Mouse (Mus musculus) testis, postnatal 14 days (tissue): ENCODE measurements around the gene Prdm16.

ENCODE experiments used
- DNase-seq: peaks from one replicate; pipeline ENCODE4 v3.0.0; 2021; ENCODE audit warnings: low spot score

Prdm16 gene

DNA sequence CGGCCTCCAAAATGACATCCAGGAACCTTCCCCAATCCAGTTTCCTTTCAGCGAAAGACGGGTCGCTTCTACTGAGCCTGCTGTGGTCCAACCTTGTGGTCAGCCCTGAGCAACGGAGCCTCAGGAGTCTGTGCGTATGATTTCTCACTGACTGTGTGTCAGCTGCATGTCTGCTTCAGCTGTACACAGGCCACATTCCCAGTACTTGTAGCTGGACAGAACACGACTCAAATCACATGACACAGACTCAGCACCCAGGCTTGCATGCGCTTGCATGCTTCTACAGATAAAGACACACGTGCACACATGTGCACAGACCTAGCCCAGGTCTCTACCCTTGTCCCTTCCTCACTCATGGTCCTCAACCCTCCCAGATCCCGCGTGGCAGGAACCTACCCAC lies 79.5 kb downstream of the Prdm16 start:
- no peak for DNase-seq

DNA sequence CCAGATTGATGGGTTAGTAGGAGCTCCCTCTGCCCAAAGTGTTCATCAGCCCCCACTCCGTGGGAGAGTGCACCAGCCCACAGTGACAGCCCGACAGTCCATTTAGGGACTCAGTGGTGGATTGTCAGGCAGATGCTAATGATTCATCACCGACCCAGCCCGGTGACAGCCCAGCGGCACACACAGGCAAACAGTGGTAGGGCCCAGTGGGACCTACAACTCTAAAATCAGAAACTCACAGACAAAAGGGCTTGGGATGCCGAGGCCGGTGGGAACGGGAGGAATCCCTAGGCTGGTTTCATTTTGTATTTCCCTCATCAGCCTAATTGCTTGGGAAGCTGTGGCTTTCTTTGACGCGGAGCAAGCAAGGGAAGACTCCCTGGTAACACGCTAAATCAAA lies 80.3 kb downstream of the Prdm16 start:
- DNase-seq, result no peak

DNA sequence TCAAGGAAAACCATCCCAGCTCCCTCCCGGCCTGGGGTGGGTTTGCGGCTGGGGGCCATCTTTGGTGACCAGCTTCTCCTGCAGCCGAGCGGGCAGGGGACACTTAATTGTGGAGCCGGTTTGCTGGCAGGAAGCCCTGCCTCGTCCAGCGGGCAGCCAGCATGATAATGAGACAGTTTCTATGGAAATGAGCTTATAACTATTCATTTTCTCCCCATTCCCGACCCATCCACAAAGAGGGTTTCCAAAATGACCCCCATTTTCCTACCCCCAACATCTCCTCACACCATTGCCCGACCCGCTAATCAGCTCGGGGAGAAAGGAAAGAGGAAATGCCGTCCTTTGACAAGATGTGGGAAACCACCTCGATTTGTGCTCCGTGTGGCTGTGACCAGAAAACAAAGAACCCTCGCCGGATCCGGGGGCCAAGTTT lies 86.7 kb downstream of the Prdm16 start:
- no peak for DNase-seq

DNA sequence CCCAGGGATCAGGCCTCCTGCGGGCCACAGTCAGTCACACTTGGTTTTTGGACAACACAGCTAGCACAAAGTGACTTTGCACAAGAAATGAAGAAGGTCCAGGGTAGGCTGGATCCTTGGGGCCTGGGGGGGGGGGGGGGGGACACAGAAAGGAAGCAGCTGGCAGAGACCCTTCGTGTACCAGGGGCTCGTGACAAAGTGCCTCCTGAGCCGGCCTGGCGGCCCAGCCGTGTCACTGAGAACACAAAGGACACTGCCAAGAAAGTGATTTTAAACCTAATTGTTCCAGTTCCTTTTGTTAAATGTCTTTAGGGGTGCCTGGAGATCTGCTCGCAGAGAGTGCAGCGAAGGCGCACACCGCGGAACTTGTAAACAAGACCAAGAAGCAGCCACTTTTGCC lies 87.2 kb downstream of the Prdm16 start:
- no peak for DNase-seq

DNA sequence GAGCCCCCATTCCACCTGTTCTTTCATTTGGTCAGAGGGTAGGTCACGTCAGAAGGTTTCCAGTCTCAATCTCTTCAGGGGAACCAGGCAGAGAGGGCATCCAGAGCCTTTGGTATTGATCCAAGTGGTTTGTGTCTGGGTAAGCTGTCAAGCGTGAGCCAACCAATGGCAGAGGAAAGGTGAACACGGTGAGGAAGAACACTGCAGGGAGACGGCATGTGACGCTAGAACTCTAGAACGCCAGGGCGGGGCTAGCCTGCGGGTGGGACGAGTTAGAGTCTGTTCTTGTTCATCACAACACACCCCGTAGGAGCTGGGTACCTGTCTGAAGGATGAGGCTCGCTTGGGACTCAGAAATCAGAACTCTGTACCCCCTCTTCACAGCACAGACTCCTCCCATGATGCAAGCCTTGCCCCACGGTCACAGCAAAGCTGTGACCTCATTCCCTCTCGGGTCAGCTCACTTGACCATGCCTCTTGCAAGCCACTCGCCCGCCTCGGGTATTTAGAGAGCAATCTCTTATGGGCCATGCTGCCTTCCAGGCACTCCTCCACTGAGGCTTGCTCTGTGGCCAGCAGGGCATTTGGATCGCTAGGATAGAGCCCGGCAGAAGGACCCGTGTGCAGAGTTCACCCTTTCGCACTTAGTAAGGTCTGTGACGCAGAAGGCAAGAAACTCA lies 89.4 kb downstream of the Prdm16 start:
- no peak for DNase-seq

DNA sequence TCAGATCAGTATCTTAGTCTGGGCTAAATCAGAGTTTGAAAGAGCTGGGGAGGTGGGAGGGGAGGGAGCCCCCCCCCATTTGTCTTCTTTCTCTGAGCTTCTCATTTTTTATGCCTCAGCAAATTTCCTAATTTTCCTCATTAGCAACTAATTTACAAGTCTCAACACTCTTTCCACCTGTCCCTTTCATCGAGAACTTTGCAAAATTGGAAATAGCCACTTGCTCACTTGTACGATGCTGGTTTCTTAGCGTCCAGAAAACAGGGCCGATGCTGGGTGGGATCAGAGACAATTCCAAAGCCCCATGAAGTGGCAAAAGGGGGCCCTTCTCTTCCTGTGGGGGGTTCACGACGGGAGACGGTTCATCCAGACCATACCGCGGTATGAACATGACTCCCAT lies 91.4 kb downstream of the Prdm16 start:
- DNase-seq, result no peak

DNA sequence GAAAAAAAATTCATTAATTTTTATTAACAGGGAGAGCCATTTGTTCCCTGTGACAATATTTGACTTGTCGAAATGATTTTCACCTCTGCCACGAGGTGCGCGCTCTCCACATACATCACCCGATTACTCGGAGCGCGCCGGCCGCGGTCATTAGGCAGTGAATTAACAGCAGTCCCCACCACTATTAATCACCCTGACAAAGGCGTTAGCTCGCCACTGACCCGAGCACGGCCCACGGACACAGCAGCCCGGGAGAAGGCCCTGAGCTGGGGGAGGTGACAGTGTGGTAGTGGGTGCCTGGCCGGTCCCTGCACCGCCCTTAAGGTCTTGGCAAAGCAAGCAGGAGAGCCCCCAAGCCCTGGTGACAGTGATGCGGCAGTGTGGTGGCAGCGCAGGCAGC lies 92.8 kb downstream of the Prdm16 start:
- no peak for DNase-seq

DNA sequence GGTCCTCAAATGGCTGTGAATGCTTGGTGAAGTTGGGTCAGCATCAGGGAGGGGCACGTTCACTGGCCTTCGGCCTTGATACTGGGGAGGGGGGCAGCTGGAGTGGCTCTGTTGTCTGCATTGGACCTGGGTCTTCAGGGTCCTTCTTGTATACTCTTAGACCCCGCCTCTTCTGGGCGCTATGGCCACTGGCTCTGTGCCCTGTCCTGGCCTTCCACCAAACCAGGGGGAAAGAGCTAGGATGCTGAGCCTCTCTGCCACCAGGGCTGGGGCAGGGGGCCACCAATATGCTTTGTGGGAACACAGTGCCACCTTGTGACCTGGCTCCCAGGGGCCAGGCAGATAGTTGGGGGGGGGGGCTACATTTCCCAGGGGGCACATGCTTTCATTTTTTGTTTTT lies 93.5 kb downstream of the Prdm16 start:
- DNase-seq, result no peak

DNA sequence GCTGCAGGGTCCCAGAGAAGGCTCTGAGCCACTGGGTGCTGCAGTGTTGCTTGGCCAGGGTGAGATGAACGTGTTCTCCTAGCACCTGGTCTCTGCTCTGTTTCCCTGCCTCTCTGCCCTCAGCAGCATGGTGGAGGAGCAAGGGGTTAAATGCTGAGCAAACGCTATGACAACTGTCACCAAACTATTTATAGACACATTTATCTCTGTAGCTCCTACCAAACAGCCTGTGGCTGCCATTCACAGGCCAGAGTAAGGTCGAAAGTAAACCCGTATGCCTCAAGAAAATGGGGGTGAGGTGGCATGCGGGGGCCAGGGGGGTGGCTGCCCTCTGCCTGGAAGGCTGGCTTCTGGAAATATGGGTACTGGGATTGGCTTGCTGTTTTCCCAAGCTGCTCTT lies 94.1 kb downstream of the Prdm16 start:
- no peak for DNase-seq

DNA sequence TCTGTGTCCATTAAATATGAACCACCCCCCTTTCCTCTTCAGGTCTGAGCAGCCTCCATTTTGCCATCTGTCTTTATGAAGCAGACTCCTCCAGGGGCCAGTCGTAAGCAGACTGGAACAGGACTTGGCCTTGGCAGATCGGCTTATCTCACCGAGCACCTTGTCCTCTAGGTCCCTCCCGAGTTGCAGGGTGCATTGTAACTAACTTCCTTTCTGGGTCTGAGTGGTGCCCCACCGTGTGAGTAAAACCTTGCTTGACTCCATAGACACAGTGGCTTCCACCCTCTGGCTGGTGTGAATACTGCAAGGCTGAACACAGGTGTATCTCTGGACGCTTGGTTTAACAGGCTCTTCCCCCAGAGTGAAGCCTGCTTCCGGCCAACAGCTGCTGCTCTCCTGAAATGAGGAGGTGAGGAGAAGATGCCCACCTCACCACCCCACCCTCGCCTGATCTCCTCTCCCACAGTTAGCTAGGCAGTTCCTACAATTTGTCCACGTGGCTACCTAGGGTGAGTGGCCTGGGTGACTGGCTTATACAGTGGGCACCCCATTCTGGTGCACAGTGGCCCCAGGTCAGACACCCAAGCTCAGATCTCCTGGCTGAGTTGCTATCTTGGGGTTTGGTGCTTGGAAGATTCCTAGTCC lies 94.9 kb downstream of the Prdm16 start:
- DNase-seq, result no peak

DNA sequence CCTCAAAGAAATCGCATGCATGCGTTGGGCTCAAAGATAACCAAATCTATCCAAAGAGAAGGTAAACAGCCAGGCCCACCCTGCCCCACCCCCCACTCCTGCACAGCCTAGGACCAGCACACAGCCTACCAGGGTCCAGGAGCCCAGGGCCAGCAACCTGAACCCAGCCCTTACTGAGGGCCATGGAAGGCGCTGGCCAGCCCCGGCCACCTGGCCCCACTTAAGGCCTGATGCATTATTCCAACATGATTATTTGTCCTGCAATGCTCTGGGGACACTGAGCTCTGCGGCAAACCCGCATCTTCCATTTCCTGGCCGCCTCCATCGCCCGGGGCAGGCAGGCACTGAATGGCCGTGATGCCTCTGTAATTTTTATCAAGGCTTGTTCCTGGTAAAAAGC lies 96.0 kb downstream of the Prdm16 start:
- no peak for DNase-seq

DNA sequence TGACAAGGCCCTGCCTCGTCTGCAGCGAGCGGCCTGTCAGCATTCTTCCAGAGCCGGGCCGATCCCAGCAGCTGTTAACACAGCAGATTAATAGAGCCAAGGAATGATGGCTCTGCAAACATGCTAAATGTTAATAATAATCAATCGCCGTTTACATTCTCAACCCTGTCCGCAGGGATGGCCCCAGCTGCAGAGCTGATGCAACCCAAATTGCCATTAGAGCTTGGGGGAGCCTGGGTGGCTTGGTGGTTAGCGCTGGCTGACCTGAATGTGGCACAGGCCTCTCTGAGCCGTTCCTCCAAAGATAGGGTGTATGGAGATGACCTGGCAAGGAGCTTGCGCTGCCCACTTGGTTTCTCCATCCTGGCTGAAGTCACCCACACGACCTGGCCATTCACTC lies 97.0 kb downstream of the Prdm16 start:
- DNase-seq, result no peak

DNA sequence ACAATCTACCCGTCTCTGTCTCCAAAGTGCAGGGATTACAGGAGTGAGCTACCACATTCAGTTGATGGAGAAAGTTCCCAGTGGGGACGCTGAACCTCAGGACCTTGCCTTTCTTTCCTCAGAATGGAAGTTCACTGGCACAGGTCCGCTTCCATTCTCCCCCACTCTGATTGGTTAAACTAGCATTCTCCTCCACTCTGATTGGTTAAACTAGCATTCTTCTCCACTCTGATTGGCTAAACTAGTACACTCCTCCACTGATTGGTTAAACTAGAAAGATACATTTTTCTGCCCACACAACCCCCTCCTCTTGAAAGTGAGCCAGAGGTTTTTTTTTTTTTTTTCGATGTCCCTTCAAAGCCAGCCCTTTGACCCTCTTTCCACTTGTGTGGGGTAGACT lies 97.9 kb downstream of the Prdm16 start:
- peak; percentile 25 for DNase-seq

DNA sequence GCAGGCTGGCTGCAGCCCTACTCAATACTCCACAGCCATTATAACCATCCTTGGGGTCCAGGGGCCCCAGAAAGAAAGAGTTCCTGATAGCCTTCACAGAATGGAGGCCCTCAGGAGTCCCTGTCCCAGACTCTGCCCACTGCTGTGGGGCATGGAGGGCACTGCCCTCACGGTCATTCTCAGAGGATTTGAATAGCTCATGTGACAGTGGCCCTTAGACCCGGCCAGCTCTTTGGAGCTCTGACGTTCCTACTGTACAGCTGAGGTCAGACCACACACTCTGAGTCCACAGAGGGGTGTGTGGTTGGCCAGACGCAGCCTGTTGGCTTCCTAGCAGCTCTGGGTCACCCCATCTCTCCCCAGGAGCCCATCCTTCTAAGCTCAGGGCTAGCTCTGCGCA lies 100.6 kb downstream of the Prdm16 start:
- DNase-seq, result no peak

DNA sequence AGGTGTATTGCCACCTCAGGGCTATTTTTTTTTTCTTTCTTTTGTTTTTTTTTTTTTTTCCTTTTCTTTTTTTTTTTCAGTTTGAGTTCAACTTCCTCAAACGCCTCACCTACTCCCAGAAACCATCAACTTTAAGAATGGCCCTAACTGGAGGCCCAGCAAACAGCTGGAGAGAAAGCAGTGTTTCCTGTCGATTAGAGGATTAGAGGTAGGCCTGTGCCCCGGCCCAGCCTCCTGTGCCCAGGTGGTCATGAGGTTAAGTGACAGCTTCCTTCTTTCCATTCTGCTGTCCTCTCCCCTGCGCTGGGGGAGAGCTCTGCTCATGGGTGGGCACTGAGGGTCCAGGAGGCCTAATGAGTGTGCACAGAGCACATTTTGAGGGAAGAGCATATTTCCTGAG lies 105.3 kb downstream of the Prdm16 start:
- DNase-seq, result no peak

DNA sequence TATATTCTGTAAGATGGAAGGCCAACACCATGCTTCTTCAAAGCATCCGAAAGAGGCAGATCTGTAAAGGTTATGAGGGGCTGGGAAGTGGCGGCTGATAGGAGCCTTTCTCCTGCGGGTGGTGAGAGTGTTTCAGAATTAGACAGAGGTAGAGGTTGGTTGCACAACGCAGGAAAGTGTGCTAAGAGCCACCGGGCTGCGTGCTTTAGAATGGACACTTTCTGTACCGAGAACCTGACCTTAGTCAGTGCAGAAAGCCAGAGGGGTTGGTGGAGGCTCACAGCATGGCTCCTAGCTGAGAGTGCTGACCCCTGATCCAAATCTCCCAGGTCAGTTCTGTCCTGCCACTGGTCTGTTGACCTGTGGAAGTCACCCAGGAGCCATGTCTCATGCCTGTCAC lies 106.3 kb downstream of the Prdm16 start:
- no peak for DNase-seq

DNA sequence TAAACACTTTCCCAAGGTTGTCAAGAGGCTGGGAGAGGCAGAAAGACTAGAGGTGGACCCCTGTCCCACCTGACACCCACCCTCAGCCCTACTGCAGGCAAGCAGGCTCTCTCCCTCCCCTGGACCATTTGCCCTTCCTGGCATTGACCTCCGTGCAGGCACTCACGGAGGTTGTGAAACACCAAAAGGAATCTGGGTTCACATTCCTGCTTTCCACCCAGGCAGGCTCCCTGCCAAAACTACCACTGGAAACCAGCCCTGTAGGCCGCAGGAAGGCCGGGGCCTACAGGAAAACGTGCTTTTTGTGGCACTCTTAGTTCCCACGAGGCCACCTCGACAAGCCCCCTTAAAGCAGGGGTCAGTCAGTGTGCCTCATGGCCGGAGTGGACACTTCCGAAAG lies 109.2 kb downstream of the Prdm16 start:
- DNase-seq, result no peak

DNA sequence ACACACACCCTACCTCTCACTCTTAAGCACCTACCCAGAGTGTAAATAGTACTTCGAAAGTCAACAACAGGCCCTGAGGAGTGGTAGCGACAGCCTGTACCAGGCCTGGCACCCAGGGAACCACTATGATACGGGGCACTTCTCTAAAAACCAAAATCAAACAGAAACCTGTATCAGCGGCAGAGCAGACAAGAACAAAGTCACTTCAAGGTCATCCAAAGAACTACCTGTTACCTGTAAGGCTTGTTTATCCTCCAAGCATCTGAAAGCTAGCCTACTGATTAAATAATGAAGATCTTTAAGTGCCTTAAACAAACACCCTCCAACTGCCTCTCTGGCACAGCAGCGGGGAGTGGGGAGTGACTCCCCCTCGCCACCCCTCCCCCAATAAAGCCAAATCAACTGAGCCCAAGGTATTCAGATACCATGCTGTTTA lies 110.3 kb downstream of the Prdm16 start:
- no peak for DNase-seq

DNA sequence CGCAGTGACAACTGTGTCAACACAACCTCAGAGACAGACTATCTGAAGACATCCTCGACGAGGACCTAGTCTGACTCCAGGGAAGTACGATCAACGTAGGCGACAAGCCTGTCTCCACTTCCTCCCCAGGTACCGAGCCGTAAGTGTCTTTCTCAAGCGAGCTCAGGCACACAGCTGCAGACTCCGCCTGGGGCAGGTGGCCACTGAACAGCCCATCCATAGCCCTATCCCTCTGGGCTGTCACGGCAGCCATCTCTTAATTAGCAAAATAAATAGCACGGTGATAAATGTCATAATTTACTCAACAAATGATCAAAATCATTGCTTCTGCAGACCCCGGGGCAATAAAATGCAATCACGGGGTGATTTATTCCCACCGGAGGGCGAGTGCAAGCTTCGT lies 112.8 kb downstream of the Prdm16 start:
- DNase-seq, result no peak

DNA sequence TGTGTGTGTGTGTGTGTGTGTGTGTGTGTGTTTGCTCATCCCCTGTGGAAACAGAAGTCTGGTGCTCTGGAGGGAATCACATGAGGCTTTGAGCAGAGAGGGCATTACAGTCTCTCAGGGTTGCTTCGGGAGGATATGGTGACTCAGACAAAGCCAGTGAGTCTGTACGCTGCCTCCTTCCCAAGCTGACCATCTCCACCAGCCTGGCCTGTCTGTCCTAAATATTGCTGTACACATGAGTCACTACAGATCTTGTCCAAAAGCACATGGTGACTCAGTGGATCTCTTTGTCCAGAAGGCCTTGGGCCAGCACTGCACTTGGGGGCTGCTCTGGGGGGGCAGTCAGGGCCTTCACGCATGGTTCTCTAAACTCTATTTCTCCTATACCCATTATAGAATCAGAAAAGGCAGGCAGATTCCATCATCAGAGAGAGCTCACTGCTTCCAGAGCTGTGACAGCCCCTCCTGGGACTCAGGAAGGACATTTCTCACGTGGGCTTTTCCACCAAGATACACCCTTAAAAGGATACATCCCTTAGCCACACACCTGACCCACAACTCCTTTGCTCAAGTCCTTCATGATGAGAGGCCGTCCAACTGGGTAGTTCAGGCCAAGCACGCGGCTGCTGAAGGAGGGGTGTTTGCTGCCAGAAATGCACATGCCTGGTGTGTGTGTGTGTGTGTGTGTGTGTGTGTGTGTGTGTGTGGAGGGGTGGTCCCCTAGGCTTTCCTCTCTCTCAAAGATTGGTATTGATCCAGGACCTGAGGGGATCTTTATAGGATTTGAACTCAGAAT lies 114.6 kb downstream of the Prdm16 start:
- no peak for DNase-seq

DNA sequence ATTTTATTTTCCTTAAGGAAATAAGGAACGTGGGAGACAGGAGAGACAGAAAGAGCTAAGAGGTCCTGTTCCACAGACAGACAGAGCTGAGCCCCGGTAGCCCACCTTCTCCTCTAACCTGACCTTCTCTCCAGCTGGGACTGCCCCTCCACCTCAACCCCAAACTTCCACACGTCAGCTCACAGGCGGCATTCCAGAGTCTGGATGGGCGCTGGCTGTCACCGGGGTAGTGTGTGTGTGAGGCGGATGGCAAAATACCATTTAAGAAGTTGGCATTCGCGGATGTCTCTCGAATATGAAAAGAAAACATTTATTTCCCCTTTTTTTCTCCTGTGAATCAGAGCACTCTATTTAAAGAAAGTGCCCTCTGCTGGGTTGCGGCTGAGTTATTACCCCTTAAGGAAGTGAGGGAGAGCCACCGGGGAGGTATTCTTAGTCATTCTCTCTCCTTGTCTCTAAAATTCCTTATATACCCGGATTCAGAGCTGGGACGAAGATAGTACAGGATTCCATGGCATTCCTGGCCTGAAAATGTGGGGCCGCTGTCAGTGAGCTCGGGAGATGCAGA lies 117.1 kb downstream of the Prdm16 start:
- no peak for DNase-seq

DNA sequence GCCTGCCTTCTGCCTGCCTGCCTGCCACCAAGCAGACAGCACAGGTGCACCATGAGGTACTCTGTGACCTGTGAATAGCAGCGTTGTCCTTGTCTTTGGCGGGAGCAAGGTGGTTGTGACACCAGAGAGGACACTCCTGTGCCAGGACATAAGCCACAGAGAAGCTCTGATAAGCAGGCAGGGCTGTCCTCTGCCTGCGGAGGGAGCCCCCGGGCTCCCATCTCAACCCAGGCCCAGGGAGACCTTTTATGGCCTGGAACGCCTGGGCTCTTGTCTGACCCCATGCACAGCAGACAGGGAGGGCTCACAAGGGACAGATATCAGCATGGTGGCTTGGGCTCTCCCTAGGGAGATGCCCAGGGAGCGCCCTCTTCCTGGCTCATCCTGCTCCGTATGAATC lies 118.7 kb downstream of the Prdm16 start:
- no peak for DNase-seq

DNA sequence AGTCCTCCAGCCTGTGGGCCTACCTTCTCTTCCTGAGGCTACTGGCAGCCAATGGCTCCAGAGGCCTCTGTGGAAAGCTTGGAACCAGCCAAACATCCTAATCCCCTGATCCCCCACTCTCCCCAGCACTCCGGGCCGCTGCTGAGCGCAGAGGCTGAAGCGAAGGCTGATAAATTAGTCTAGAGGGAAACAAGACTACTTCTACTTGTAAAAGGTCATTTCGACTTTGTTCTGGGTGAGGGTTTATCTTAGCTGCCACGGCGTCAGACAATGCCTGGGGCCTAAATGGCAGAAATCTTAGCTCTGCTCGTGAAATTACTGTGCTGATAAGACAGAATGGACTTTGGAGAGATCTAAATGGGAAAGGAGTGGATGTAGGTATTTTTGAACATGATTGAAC lies 120.2 kb downstream of the Prdm16 start:
- DNase-seq, result no peak
